Mouse (Mus musculus): ENCODE results near the gene Ppan. TPM values are rescaled to one million over a fixed set of nuclear protein-coding genes. Genes with fewer than 3 reads are reported as not detected.

The Ppan gene
- total RNA-seq, 2 experiments from 2014 or later = 26.6 to 45.4 TPM

Small RNA genes lying within 50 kb of the gene (microRNA-seq; reads per million reads assigned to microRNA genes)
- gene Mir7081 = 1.2 reads per million

Other genes starting within 250 kb of the Ppan start
- 100 to 1,000 TPM; 354 to 362 TPM for gene Ubl5, start 245.3 kb upstream of the Ppan start, total RNA-seq (2021)
- 10 to 100 TPM; 14.7 to 16.5 TPM for gene Fbxl12, start 243.4 kb upstream of the Ppan start, total RNA-seq (2021)
- 10 to 100 TPM; 24.5 to 27.8 TPM for gene Pin1, start 236.1 kb upstream of the Ppan start, total RNA-seq (2021)
- under 1 TPM; 0.79 TPM for gene Olfm2, start 141.8 kb upstream of the Ppan start, total RNA-seq (2021)
- gene Col5a3, start 73.1 kb upstream of the Ppan start, total RNA-seq (2021) = 100 to 1,000 TPM; 187 to 205 TPM
- not detected for gene Rdh8, start 69.7 kb upstream of the Ppan start, total RNA-seq (2021)
- 10 to 100 TPM; 19.1 to 20.4 TPM for gene A230050P20Rik, start 19.5 kb upstream of the Ppan start, total RNA-seq (2021)
- 1 to 10 TPM; 3.2 to 3.5 TPM for gene Angptl6, start 8.4 kb upstream of the Ppan start, total RNA-seq (2021)
- 100 to 1,000 TPM; 154 to 178 TPM for gene Eif3g, start 10.4 kb downstream of the Ppan start, total RNA-seq (2021)
- 10 to 100 TPM; 42.9 to 59.7 TPM for gene Dnmt1, start 71.7 kb downstream of the Ppan start, total RNA-seq (2021)
- gene S1pr2, start 88.6 kb downstream of the Ppan start, total RNA-seq (2021) = 10 to 100 TPM; 16.5 to 19.2 TPM
- gene Mrpl4, start 114.6 kb downstream of the Ppan start, total RNA-seq (2021) = 100 to 1,000 TPM; 122 to 130 TPM
- gene Icam1, start 127.8 kb downstream of the Ppan start, total RNA-seq (2021) = 10 to 100 TPM; 10.7 to 14.8 TPM
- 1 to 10 TPM; 1.9 to 2.8 TPM for gene Icam4, start 141.2 kb downstream of the Ppan start, total RNA-seq (2021)
- gene Icam5, start 143.9 kb downstream of the Ppan start, total RNA-seq (2021) = under 1 TPM; 0.10 to 0.20 TPM
- gene Zglp1, start 178.9 kb downstream of the Ppan start, total RNA-seq (2021) = not detected
- gene Gm49373, start 184.9 kb downstream of the Ppan start, total RNA-seq (2021) = under 1 TPM; 0.30 to 0.46 TPM
- gene Fdx1l, start 185.4 kb downstream of the Ppan start, total RNA-seq (2021) = 10 to 100 TPM; 33.8 to 42.2 TPM
- under 1 TPM; 0.60 to 0.82 TPM for gene Gm38431, start 203.8 kb downstream of the Ppan start, total RNA-seq (2021)
- gene Raver1, start 203.8 kb downstream of the Ppan start, total RNA-seq (2021) = 10 to 100 TPM; 50.0 to 57.1 TPM
- 10 to 100 TPM; 14.6 to 15.2 TPM for gene Tyk2, start 243.1 kb downstream of the Ppan start, total RNA-seq (2021)

All from adrenal gland, postnatal 36 days (tissue).